Mouse (Mus musculus): ENCODE data around the gene Ss18l2. TPM values are rescaled to one million over a fixed set of nuclear protein-coding genes. Genes with fewer than 3 reads are reported as not detected.
A peak's percentile ranks its signal among the peaks of the same experiment; 100 is the strongest.

The Ss18l2 gene
- polyA plus RNA-seq, 1 experiment: 28.4 TPM

DNA sequence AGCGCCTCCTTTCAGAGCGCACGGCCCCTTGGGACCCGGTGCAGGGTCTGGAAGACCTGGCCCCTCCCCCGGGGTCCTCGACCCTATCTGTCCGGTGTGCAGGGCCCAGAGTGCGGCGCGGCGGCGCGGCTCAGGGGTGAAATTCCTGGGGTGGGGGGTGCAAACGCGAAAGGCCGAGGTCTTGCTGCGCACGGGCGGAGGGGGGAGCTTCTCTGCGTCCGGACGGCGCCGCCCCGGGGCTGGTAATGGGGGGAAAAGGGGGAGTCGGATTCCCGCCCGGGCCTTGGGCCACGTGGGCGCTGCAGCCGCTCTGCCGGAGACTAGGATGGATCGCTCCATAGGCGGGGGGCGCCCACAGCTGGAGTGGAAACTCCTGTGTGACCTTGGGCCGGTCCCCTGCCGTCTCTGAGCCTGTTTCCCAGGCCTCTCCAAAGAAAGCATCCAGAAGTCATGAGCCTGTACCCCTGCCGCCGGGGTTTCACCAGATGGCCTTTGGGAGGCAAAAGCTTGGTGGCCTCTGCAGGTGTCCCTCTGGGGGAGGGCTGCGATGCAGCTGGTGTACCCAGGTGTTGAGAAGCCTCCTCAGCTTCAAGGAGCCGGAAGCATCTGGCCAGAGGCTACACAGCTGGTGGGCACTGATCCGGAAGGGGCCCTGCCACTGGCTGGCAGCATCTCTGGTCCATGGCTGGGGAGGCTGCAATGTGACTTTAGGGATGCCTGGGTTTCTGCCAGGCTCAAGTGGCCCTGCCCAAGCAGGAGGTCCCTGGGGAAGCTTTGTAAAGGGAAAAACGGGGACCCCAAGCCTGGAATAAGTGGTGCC lies 50.4 kb downstream of the Ss18l2 start:
- TF ChIP-seq POLR2A (IDR thresholded peaks at IDR 0.05; ENCODE audit: control insufficient read depth, extremely low read depth, insufficient read depth, low read length, poor library complexity) (no peak), CTCF (IDR thresholded peaks at IDR 0.05; ENCODE audit: borderline replicate concordance, control insufficient read depth, extremely low read depth, insufficient read depth, low read length, poor library complexity) (no peak)

DNA sequence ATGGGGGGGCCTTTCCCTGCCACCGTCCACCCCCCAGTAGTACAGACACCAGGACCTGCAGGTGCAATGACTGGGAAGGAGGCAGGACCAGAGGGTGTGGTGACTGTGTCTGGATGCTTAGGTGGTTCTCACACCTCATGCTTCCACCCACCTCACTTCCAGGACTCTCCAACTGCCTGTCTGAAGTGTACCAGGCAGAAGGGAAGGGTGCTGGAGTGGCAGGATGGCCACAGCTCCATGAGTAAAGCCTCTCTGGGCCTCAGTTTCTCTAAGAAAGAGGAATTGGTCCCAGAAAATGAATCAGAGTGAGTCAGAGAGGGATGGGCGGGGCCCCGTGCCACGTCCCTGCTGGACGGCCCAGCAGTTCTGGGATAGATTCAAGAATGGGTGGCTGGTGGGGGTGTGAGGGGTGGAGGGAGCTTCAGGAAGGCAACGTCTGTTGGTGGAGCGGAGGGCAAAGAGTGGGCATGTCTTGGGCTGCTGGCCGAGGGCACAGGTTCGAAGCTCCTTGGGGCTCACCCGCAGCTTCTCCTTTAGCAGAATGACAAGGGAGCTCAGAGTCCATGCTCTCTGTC lies 51.0 kb downstream of the Ss18l2 start:
- DNase-seq: no peak
- no peak overlapping the region for H3K27ac ChIP-seq (ENCODE audit: control insufficient read depth, insufficient read depth, low read length)
- no peak overlapping the region for H3K4me3 ChIP-seq (ENCODE audit: control insufficient read depth, insufficient read depth, low read length)
- H3K4me1 ChIP-seq (replicated peaks; ENCODE audit: control insufficient read depth, insufficient read depth, low read length): peaks cover 25% of the 10 kb centered on the region
- peaks cover 19% of the 10 kb centered on the region for H3K27me3 ChIP-seq (ENCODE audit: control insufficient read depth, insufficient read depth, low read length)
- 77% methylated on average over 10 of the region's 10 CpGs for WGBS
- TF ChIP-seq POLR2A (IDR thresholded peaks at IDR 0.05; ENCODE audit: control insufficient read depth, extremely low read depth, insufficient read depth, low read length, poor library complexity) (no peak), CTCF (IDR thresholded peaks at IDR 0.05; ENCODE audit: borderline replicate concordance, control insufficient read depth, extremely low read depth, insufficient read depth, low read length, poor library complexity) (no peak)
- peaks cover 4% of the 10 kb centered on the region for H3K36me3 ChIP-seq (ENCODE audit: control insufficient read depth, insufficient read depth, low read length)

More for the DNA sequence above, 50.4 kb downstream of the Ss18l2 start:
- peaks cover 10% of the 10 kb centered on the region for H3K36me3 ChIP-seq (ENCODE audit: control insufficient read depth, insufficient read depth, low read length)
- H3K27ac ChIP-seq (ENCODE audit: control insufficient read depth, insufficient read depth, low read length): no peak overlapping the region
- 3% methylated on average over 43 of the region's 43 CpGs for WGBS
- peaks cover 25% of the 10 kb centered on the region for H3K4me1 ChIP-seq (replicated peaks; ENCODE audit: control insufficient read depth, insufficient read depth, low read length)
- peak overlapping the region; percentile 18; the same call in 1 of the 2 replicates for H3K4me3 ChIP-seq (ENCODE audit: control insufficient read depth, insufficient read depth, low read length)
- DNase-seq: peak; percentile 37
- H3K27me3 ChIP-seq (ENCODE audit: control insufficient read depth, insufficient read depth, low read length): peaks cover 19% of the 10 kb centered on the region

DNA sequence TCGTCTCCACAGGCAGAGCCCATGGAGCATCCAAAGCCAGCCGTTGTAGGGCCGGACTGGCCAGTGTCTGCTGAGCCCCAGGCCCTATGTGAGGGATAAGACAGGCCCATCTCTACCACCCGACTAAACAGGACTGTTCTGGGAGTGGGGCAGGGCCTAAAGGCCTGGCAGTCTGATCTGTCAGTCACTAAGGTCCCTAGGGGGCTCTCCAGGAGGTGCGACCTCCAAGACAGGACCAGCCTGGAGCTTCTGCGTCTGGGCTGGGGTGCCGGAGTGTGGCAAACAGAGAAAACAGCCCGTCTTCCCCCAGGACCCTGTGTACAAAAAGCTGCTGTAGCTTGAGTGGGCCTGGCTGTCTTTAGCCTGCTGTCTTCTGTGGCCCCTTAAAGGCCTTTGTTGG lies 51.7 kb downstream of the Ss18l2 start:
- 94% methylated on average over 8 of the region's 8 CpGs for WGBS
- Histone ChIP-seq H3K27ac (ENCODE audit: control insufficient read depth, insufficient read depth, low read length) (no peak overlapping the region), H3K36me3 (ENCODE audit: control insufficient read depth, insufficient read depth, low read length) (peaks cover 2% of the 10 kb centered on the region; the same call in 1 of the 2 replicates), H3K4me1 (replicated peaks; ENCODE audit: control insufficient read depth, insufficient read depth, low read length) (peaks cover 25% of the 10 kb centered on the region), H3K4me3 (ENCODE audit: control insufficient read depth, insufficient read depth, low read length) (no peak overlapping the region), H3K27me3 (ENCODE audit: control insufficient read depth, insufficient read depth, low read length) (peaks cover 19% of the 10 kb centered on the region)
- no peak for TF ChIP-seq CTCF (IDR thresholded peaks at IDR 0.05; ENCODE audit: borderline replicate concordance, control insufficient read depth, extremely low read depth, insufficient read depth, low read length, poor library complexity)
- TF ChIP-seq POLR2A (IDR thresholded peaks at IDR 0.05; ENCODE audit: control insufficient read depth, extremely low read depth, insufficient read depth, low read length, poor library complexity): no peak
- DNase-seq: no peak

DNA sequence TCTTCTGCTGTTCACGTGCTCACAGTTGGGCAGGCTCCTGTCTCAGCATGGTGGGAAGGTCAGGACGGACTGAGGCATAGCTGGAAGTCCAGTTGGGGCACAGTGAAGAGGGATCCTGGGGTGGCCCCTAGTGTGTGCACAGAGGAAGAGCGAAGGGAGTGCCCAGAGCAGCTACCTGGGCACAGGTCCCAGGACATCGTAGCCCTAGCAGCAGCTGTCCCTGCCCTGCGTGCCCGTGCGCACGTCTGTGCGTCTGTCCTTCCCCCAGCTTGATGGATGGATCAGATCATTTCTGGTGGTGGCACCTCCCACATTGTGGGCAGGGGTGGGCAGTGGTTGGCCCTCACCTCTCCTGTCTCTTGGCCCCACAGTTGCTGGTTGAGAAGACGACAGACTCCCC lies 52.1 kb downstream of the Ss18l2 start:
- peaks cover 25% of the 10 kb centered on the region for H3K4me1 ChIP-seq (replicated peaks; ENCODE audit: control insufficient read depth, insufficient read depth, low read length)
- H3K36me3 ChIP-seq (ENCODE audit: control insufficient read depth, insufficient read depth, low read length): no peaks in the 10 kb centered on the region
- no peak for DNase-seq
- peaks cover 19% of the 10 kb centered on the region for H3K27me3 ChIP-seq (ENCODE audit: control insufficient read depth, insufficient read depth, low read length)
- 90% methylated on average over 10 of the region's 10 CpGs for WGBS
- no peak for TF ChIP-seq CTCF (IDR thresholded peaks at IDR 0.05; ENCODE audit: borderline replicate concordance, control insufficient read depth, extremely low read depth, insufficient read depth, low read length, poor library complexity)
- no peak for TF ChIP-seq POLR2A (IDR thresholded peaks at IDR 0.05; ENCODE audit: control insufficient read depth, extremely low read depth, insufficient read depth, low read length, poor library complexity)
- no peak overlapping the region for H3K27ac ChIP-seq (ENCODE audit: control insufficient read depth, insufficient read depth, low read length)
- no peak overlapping the region for H3K4me3 ChIP-seq (ENCODE audit: control insufficient read depth, insufficient read depth, low read length)

DNA sequence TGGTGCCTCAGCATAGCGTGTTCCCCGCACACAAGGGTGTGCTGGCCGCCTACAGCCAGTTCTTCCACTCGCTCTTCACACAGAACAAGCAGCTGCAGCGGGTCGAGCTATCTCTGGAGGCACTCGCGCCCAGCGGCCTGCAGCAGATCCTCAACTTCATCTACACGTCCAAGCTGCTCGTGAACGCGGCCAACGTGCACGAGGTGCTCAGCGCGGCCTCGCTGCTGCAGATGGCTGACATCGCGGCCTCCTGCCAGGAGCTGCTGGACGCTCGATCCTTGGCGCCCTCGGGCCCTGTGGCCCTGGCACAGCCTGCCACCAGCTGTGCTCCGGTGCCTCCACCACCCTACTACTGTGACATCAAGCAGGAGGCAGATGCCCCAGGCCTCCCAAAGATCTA lies 52.6 kb downstream of the Ss18l2 start:
- Histone ChIP-seq H3K4me1 (replicated peaks; ENCODE audit: control insufficient read depth, insufficient read depth, low read length) (peaks cover 25% of the 10 kb centered on the region), H3K27me3 (ENCODE audit: control insufficient read depth, insufficient read depth, low read length) (peaks cover 19% of the 10 kb centered on the region), H3K36me3 (ENCODE audit: control insufficient read depth, insufficient read depth, low read length) (no peaks in the 10 kb centered on the region), H3K4me3 (ENCODE audit: control insufficient read depth, insufficient read depth, low read length) (no peak overlapping the region), H3K27ac (ENCODE audit: control insufficient read depth, insufficient read depth, low read length) (no peak overlapping the region)
- 98% methylated on average over 25 of the region's 25 CpGs for WGBS
- TF ChIP-seq POLR2A (IDR thresholded peaks at IDR 0.05; ENCODE audit: control insufficient read depth, extremely low read depth, insufficient read depth, low read length, poor library complexity) (no peak), CTCF (IDR thresholded peaks at IDR 0.05; ENCODE audit: borderline replicate concordance, control insufficient read depth, extremely low read depth, insufficient read depth, low read length, poor library complexity) (no peak)
- no peak for DNase-seq

Other genes starting within 250 kb of the Ss18l2 start
- gene Cck, start 214.6 kb upstream of the Ss18l2 start, polyA plus RNA-seq (2012; rRNA removed): 7.0 and 7.7 TPM in 2 replicates
- 0.31 and 0.62 TPM in 2 replicates for gene Lyzl4, start 68.2 kb upstream of the Ss18l2 start, polyA plus RNA-seq (2012; rRNA removed)
- 6.5 and 7.0 TPM in 2 replicates for gene Vipr1, start 67.6 kb upstream of the Ss18l2 start, polyA plus RNA-seq (2012; rRNA removed)
- gene Sec22c, start 4.8 kb upstream of the Ss18l2 start, polyA plus RNA-seq (2012; rRNA removed): 43.6 and 49.2 TPM in 2 replicates
- 93.3 and 95.4 TPM in 2 replicates for gene Nktr, start 8.8 kb downstream of the Ss18l2 start, polyA plus RNA-seq (2012; rRNA removed)
- 6.9 and 12.2 TPM in 2 replicates for gene Zfp651, start 49.0 kb downstream of the Ss18l2 start, polyA plus RNA-seq (2012; rRNA removed)
- 0.89 and 0.93 TPM in 2 replicates for gene Klhl40, start 67.3 kb downstream of the Ss18l2 start, polyA plus RNA-seq (2012; rRNA removed)
- gene Hhatl, start 82.2 kb downstream of the Ss18l2 start, polyA plus RNA-seq (2012; rRNA removed): 1.1 and 12.5 TPM in 2 replicates
- gene Ccdc13, start 129.1 kb downstream of the Ss18l2 start, polyA plus RNA-seq (2012; rRNA removed): 0.18 and 0.34 TPM in 2 replicates
- 9.1 and 17.6 TPM in 2 replicates for gene Higd1a, start 148.0 kb downstream of the Ss18l2 start, polyA plus RNA-seq (2012; rRNA removed)
- 0.99 and 1.0 TPM in 2 replicates for gene Ackr2, start 188.0 kb downstream of the Ss18l2 start, polyA plus RNA-seq (2012; rRNA removed)
- 0.74 and 1.6 TPM in 2 replicates for gene Cyp8b1, start 206.0 kb downstream of the Ss18l2 start, polyA plus RNA-seq (2012; rRNA removed)
- gene Fam198a, start 240.7 kb downstream of the Ss18l2 start, polyA plus RNA-seq (2012; rRNA removed): 0.64 and 0.69 TPM in 2 replicates